Mouse (Mus musculus) neural tube, embryonic 12.5 days (tissue): ENCODE results near the gene 4930444G20Rik. TPM values are rescaled to one million over a fixed set of nuclear protein-coding genes. Genes with fewer than 3 reads are reported as not detected.

Source experiments
- ATAC-seq: fragments of 200-750 bp; cut with Nextera tagmentation; 2 replicates; pipeline ENCODE4 v1.8.0; 2017; ENCODE audit warnings: low read depth, mild to moderate bottlenecking, moderate TSS enrichment, moderate library complexity; ENCODE audit not compliant: low FRiP score
- H3K27ac ChIP-seq: fragments of 300-500 bp; sonication (generic); 2 replicates; pipeline ENCODE4 v1.5.1; 2016
- H3K27me3 ChIP-seq: fragments of 300-500 bp; sonication (generic); replicated peaks from 2 replicates; pipeline ENCODE4 v1.6.1; 2016; ENCODE audit warnings: mild to moderate bottlenecking
- H3K36me3 ChIP-seq: fragments of 300-500 bp; sonication (generic); 2 replicates; pipeline ENCODE4 v1.6.1; 2016; ENCODE audit warnings: mild to moderate bottlenecking
- H3K4me1 ChIP-seq: fragments of 300-500 bp; sonication (generic); 2 replicates; pipeline ENCODE4 v1.6.1; 2016
- H3K4me2 ChIP-seq: fragments of 300-500 bp; sonication (generic); replicated peaks from 2 replicates; pipeline ENCODE4 v1.6.1; 2016; ENCODE audit warnings: mild to moderate bottlenecking
- H3K4me3 ChIP-seq: fragments of 300-500 bp; sonication (generic); 2 replicates; pipeline ENCODE4 v1.5.1; 2016
- H3K9ac ChIP-seq: fragments of 300-500 bp; sonication (generic); 2 replicates; pipeline ENCODE4 v1.6.1; 2016; ENCODE audit warnings: mild to moderate bottlenecking
- H3K9me3 ChIP-seq: fragments of 300-500 bp; sonication (generic); 2 replicates; pipeline ENCODE4 v1.6.1; 2016; ENCODE audit warnings: mild to moderate bottlenecking
- WGBS: fragments of 180-500 bp; shearing (Covaris S2); methylation state at CpG from one replicate; pipeline ENCODE4 v1.1.7; 2016; 5-methylcytosine and 5-hydroxymethylcytosine counted together
- polyA plus RNA-seq: library from polyadenylated mRNA; unstranded; fragments of >200 nt; fragmentation: Nextera tagmentation; extraction: Ambion mirVana; gene quantifications from 2 replicates; pipeline ENCODE4 v1.2.1, GENCODE M21; 2016

4930444G20Rik gene
- polyA plus RNA-seq, 1 experiment from 2014 or later, result not detected

DNA sequence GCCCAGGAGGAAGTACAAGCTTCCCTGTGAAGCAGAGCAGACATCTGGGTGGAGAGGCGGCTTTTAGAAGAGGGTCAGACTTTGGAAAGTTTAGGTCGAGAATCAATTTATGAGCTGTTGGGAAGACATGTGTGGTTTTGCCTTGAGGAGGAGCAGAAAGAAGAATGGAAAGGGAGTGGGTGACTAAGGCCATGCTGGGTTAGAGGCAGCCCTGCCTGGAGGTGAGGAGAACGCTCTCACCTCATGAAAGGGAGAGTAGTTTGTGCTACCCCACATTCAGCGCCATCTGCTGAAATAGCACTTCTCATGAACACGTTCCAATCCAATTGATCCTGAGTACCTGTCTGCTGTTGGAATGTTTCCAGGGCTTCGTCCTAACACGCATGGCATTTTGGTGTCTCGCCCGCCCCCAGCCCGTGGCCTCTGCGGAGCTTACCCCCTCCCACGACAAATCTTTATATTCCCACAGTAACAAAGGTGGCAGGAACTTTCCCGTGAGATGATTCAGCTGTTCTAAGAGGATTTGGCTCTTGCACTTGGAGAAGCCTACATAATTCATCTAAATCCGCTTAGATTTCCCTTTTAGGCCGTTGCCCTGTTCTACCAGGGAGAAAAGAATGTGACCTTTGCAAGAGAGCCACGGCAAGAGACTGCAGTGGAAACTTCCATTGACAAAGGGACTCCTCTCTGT is 50.3 kb downstream of the 4930444G20Rik start:
- no peaks in the 10 kb centered on the region for H3K4me1 ChIP-seq
- H3K9me3 ChIP-seq, result no peaks in the 10 kb centered on the region
- no peaks in the 10 kb centered on the region for H3K36me3 ChIP-seq
- no peak overlapping the region for H3K4me3 ChIP-seq
- H3K9ac ChIP-seq, result no peak overlapping the region
- no peak for ATAC-seq
- no peak overlapping the region for H3K27ac ChIP-seq
- H3K4me2 ChIP-seq, result no peak overlapping the region
- 75% methylated on average over 16 of the region's 16 CpGs for WGBS
- no peaks in the 10 kb centered on the region for H3K27me3 ChIP-seq

Other genes with a start within 250 kb of the 4930444G20Rik start
- 24.6 and 28.9 TPM in 2 replicates for gene Sgk1, start 185.9 kb downstream of the 4930444G20Rik start, polyA plus RNA-seq
- 11.1 and 14.7 TPM in 2 replicates for gene E030030I06Rik, start 81.2 kb upstream of the 4930444G20Rik start, polyA plus RNA-seq
- 4.9 and 5.8 TPM in 2 replicates for gene Raet1e, start 90.5 kb upstream of the 4930444G20Rik start, polyA plus RNA-seq
- 0.48 and 0.92 TPM in 2 replicates for gene H60b, start 90.5 kb upstream of the 4930444G20Rik start, polyA plus RNA-seq